Mouse (Mus musculus): ENCODE measurements around the gene Unc5c. TPM values are rescaled to one million over a fixed set of nuclear protein-coding genes. Genes with fewer than 3 reads are reported as not detected.

Gene Unc5c
- total RNA-seq, 2 experiments from 2014 or later, result 0.08 to 0.22 TPM

DNA sequence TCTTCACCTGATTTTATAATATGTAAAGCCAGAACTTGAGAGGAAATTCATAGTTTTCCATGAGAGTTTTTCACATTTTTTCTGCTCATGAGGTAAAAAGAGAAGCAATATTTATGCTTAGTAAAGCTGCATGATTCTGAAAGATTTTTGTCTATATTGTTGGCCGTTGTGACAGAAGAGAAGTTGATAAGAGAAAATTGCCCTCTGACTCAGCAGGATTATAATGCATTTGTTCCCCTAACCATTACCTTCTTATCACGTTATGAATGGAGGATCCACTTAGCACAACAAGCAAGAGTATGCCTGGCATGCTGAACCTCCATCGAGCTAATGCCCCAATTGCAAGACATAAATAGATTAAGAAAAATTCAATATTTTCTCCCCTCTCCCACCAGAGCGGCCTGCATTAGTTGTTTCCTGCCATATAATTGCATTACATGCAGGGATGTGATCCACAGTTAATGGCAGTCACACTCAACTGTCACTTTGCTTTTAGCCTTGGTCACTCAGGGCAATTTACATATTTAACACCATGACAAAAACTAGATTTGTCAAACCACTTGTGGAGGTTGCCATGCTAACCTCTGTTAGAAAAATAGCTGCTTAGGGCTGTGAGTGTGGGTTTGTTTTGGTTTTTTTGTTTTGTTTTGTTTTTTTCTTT lies 37.0 kb downstream of the Unc5c start:
- DNase-seq, result no peak
- intact Hi-C loops (cut with DNase I; ENCODE audit: low total_unique reads), result no loop called here

GRCm38 (mm10) chr3:141503331-141503730 lies 38.3 kb downstream of the Unc5c start:
- intact Hi-C loops (cut with DNase I; ENCODE audit: low total_unique reads), result no loop called here

DNA sequence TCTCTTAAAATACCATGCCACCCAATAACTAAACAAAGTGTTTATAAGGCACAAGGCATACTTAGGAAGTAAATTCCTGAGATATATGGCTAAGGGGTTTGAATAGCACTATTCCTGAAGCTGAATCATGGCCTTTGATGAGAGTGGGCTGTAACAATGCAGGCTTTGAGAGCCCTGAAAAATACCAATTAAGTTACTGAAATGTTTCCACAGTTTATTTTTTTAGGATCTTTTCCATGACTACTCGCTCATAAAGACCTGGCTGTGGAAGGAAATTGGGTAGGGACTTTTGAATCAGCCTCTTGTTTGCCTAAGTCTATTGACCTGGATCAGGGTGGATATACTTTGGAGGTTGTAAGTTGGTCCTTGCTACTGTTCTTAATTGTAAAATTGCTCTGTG lies 44.8 kb downstream of the Unc5c start:
- no peak for DNase-seq

More at GRCm38 (mm10) chr3:141503331-141503730, 38.3 kb downstream of the Unc5c start:
- no peak for DNase-seq

GRCm38 (mm10) chr3:141511253-141512038 lies 46.4 kb downstream of the Unc5c start:
- intact Hi-C loops (cut with DNase I; ENCODE audit: low total_unique reads), result no loop called here
- DNase-seq, result no peak

More for the DNA sequence above, 44.8 kb downstream of the Unc5c start:
- intact Hi-C loops (cut with DNase I; ENCODE audit: low total_unique reads), result no loop called here

DNA sequence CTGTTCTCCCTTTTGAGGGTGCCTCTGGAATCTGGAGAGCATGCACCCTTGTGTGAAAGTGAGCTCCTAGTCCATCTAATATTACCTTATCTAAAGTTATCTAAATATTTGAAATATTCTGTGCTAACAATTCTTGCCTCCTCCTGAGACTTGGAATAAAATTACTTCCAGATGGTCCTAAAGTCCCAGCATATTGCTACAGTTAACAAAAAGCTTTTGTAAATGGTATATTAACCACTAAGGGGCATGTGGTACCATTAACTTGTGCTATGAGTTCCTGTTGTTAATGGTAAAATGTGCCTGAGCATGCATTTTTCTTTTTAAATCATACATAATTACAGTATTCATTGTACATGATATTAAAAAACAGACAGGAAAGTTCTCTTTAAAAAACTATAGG lies 63.7 kb downstream of the Unc5c start:
- intact Hi-C loops (cut with DNase I; ENCODE audit: low total_unique reads), result no loop called here
- no peak for DNase-seq

- DNase-seq, result no peak
- intact Hi-C loops (cut with DNase I; ENCODE audit: low total_unique reads), result no loop called here
These were observed 64.6 kb downstream of the Unc5c start for GRCm38 (mm10) chr3:141529599-141529998.

DNA sequence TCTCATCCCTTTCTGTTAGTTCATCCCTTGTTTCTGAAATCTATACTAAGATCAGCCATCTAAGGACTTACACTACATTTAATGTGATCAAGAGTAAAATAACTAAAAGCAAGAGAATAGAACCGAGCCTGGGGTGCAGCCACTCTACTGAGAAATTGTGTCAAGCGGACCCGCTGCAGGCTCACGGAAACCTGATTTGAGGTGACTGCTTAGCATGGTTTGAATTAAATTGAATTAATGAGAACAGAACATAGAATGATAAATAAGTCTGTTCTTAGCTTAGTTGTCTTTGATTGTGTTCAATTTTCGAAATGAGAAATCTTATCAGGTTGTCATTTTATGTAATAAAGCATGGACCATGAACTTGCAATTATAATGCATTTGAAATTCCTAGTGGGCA lies 68.8 kb downstream of the Unc5c start:
- no peak for DNase-seq
- intact Hi-C loops (cut with DNase I; ENCODE audit: low total_unique reads), result no loop called here

GRCm38 (mm10) chr3:141536857-141537256 lies 71.8 kb downstream of the Unc5c start:
- no peak for DNase-seq
- intact Hi-C loops (cut with DNase I; ENCODE audit: low total_unique reads), result no loop called here

GRCm38 (mm10) chr3:141538120-141538519 lies 73.1 kb downstream of the Unc5c start:
- intact Hi-C loops (cut with DNase I; ENCODE audit: low total_unique reads), result no loop called here
- no peak for DNase-seq

- DNase-seq, result no peak
- intact Hi-C loops (cut with DNase I; ENCODE audit: low total_unique reads), result no loop called here
These were observed 75.7 kb downstream of the Unc5c start for GRCm38 (mm10) chr3:141540749-141541148.

DNA sequence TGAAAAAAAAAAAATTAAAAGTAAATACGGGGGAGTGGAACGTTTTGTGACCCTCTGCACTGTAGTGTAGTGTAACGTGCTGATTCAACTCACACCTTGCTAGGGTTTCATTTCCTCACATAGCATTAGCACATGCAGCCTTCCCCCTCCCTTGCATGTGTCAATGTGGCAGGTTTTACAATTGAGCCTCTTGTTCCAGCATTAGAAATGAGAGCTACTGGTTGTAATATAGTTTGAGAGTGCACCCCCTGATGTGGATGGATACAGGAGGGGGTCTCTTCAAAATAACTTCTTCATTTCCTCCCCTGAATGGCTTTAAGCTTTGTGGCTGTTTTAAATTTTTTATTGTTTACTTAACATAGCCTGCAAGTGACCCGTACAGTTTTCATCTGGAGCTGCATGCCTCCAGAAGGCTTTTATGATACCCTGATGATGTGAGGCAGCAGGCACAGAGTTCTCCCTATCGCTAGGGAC lies 82.4 kb downstream of the Unc5c start:
- intact Hi-C loops (cut with DNase I; ENCODE audit: low total_unique reads), result no loop called here
- DNase-seq, result no peak

- intact Hi-C loops (cut with DNase I; ENCODE audit: low total_unique reads), result no loop called here
- no peak for DNase-seq
These were observed 84.6 kb downstream of the Unc5c start for GRCm38 (mm10) chr3:141549661-141550060.

GRCm38 (mm10) chr3:141552960-141553359 lies 87.9 kb downstream of the Unc5c start:
- intact Hi-C loops (cut with DNase I; ENCODE audit: low total_unique reads), result no loop called here
- DNase-seq, result no peak

- intact Hi-C loops (cut with DNase I; ENCODE audit: low total_unique reads), result no loop called here
These were observed 92.1 kb downstream of the Unc5c start for GRCm38 (mm10) chr3:141557072-141557471.

DNA sequence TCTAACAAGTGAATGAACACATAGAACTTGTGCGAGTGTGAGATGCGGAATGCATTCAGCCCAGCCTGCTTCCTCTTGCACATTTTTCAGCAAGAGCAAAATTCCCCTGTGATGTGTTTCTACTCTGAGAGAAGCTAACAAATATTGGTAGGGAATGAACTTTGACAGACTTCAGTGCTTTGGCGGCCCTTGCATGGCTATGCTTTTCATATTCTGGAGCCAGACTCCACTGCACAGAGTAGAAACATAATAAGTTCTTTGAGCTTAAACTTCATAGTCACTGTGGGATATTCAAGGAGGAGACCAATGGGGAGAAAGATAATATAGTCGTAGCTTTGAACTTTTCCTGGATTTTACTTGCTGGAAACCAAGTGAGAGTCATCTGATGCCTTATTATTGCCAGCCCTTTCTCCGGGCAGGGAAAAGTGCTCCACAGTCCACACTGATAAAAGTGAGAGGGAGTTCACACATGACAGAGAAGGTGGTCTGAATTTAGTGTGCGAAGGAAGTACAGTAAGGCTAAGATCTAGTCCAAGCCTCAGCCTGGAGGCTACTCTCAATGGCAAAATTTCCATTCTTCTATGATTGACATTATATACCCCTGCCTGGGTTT lies 110.2 kb downstream of the Unc5c start:
- no peak for DNase-seq
- intact Hi-C loops (cut with DNase I; ENCODE audit: low total_unique reads), result no loop called here

More at GRCm38 (mm10) chr3:141557072-141557471, 92.1 kb downstream of the Unc5c start:
- DNase-seq, result no peak

DNA sequence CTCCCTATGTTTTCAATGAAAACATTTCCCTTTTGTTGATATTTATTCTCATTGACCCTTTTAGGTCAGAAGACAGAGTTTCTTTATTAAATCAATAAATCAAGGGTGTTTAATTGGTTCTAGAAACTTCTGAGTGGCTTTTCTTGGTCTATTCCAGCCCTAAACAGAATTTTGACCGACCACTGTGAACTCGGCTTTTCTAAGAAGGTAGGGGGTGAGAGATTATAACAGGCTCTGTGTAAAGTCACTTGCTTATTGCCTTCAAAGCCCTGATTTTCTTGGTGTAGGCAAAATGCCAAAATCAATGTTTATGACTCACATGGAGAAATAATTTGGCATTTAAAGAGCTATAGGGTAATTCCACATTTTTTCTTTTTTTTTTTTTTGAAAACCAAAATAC lies 112.4 kb downstream of the Unc5c start:
- intact Hi-C loops (cut with DNase I; ENCODE audit: low total_unique reads), result no loop called here
- DNase-seq, result no peak

GRCm38 (mm10) chr3:141581190-141581891 lies 116.3 kb downstream of the Unc5c start:
- DNase-seq, result no peak
- intact Hi-C loops (cut with DNase I; ENCODE audit: low total_unique reads), result no loop called here

- no peak for DNase-seq
- intact Hi-C loops (cut with DNase I; ENCODE audit: low total_unique reads), result no loop called here
These were observed 116.8 kb downstream of the Unc5c start for GRCm38 (mm10) chr3:141581892-141582214.

DNA sequence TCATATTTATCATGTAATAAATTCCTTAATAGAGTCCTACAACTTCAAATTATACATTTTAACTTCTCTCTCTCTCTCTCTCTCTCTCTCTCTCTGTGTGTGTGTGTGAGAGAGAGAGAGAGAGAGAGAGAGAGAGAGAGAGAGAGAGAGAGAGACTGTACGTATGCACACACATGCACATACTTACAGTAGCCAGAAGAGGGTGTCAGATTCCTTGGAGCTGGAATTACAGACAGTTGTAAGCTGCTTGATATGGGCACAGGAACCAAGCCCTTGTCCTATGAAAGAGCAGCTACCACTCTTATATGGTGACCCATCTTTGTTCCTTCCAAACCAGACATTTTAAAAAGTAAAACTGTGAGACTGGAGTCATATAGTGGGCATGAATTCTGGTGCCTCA lies 118.2 kb downstream of the Unc5c start:
- intact Hi-C loops (cut with DNase I; ENCODE audit: low total_unique reads), result no loop called here
- no peak for DNase-seq

GRCm38 (mm10) chr3:141589392-141590012 lies 124.5 kb downstream of the Unc5c start:
- DNase-seq, result no peak
- intact Hi-C loops (cut with DNase I; ENCODE audit: low total_unique reads), result no loop called here
